Mouse (Mus musculus) heart, adult 9 months (tissue): ENCODE measurements around the gene Slc22a21.

Source experiments
- DNase-seq, 2 experiments: peaks; one replicate each; pipeline ENCODE4 v3.0.0; 2022; ENCODE audit warnings: low spot score in 2 of 2

The Slc22a21 gene

GRCm38 (mm10) chr11:53903781-53904533 is 76.2 kb downstream of the Slc22a21 start:
- peak in 1 of 2 experiments; percentile 22 for DNase-seq

- DNase-seq, result no peak
Measured at GRCm38 (mm10) chr11:53902741-53903140, 77.4 kb downstream of the Slc22a21 start.

GRCm38 (mm10) chr11:53900991-53901390 is 79.1 kb downstream of the Slc22a21 start:
- DNase-seq, result no peak

GRCm38 (mm10) chr11:53899981-53900380 is 80.2 kb downstream of the Slc22a21 start:
- no peak for DNase-seq
